Mouse (Mus musculus) heart, postnatal 0 days (tissue): Measurements from ENCODE around the gene Maml3.

Experiments
- CTCF ChIP-seq: IDR thresholded peaks from 2 replicates; pipeline ENCODE4 v1.5.1; 2016; ENCODE audit warnings: antibody characterized with exemption, control low read depth, low read depth
- EP300 ChIP-seq: IDR thresholded peaks from 2 replicates; pipeline ENCODE4 v1.6.1; 2016; ENCODE audit warnings: antibody characterized with exemption, low read depth

DNA sequence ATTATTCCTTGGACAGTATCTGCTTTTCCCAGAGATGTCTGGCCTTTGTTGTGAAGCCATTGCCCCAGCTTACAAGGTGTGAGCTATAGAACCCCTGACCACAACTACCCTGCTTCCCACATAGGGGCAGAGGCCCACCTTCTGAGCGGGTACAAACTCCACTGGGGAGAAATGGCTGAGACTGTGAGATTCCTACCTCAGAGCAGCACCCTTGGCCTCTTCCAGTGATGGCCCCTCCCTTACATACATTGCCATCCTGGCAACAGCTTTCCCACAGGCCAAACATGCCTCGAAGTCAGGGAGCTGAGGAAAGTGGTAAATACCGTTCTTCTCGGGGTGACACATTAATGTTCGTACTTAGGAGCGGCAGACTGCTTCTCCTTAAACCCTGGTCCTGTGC is 118.4 kb downstream of the Maml3 start:
- no peak for TF ChIP-seq EP300
- no peak for TF ChIP-seq CTCF
